Mouse (Mus musculus) lung, embryonic 15.5 days (tissue): Measurements from ENCODE around the gene Eif3g. TPM values are rescaled to one million over a fixed set of nuclear protein-coding genes. Genes with fewer than 3 reads are reported as not detected.

Experiments used
- ATAC-seq: fragments of 200-750 bp; cut with Nextera tagmentation; 2 replicates; pipeline ENCODE4 v1.8.0; 2017; ENCODE audit warnings: moderate number of reproducible peaks, borderline replicate concordance; ENCODE audit not compliant: low FRiP score, low TSS enrichment; ENCODE audit errors: extremely low read depth
- H3K27ac ChIP-seq: fragments of 300-500 bp; sonication (generic); 2 replicates; pipeline ENCODE4 v1.5.1; 2015; ENCODE audit warnings: moderate library complexity, mild to moderate bottlenecking, inconsistent platforms
- H3K27me3 ChIP-seq: fragments of 300-500 bp; sonication (generic); 2 replicates; pipeline ENCODE4 v1.6.1; 2015; ENCODE audit warnings: inconsistent platforms
- H3K36me3 ChIP-seq: fragments of 300-500 bp; sonication (generic); 2 replicates; pipeline ENCODE4 v1.6.1; 2015; ENCODE audit warnings: inconsistent platforms
- H3K4me1 ChIP-seq: fragments of 300-500 bp; sonication (generic); 2 replicates; pipeline ENCODE4 v1.6.1; 2015; ENCODE audit warnings: inconsistent platforms
- H3K4me2 ChIP-seq: fragments of 300-500 bp; sonication (generic); 2 replicates; pipeline ENCODE4 v1.6.1; 2015; ENCODE audit warnings: inconsistent platforms, mild to moderate bottlenecking, moderate library complexity
- H3K4me3 ChIP-seq: fragments of 300-500 bp; sonication (generic); 2 replicates; pipeline ENCODE4 v1.5.1; 2015; ENCODE audit warnings: mild to moderate bottlenecking, inconsistent platforms
- H3K9ac ChIP-seq: fragments of 300-500 bp; sonication (generic); 2 replicates; pipeline ENCODE4 v1.6.1; 2015; ENCODE audit warnings: inconsistent platforms
- H3K9me3 ChIP-seq: fragments of 300-500 bp; sonication (generic); 2 replicates; pipeline ENCODE4 v1.6.1; 2016; ENCODE audit warnings: inconsistent platforms
- WGBS: fragments of 180-500 bp; shearing (Covaris S2); methylation state at CpG from one replicate; pipeline ENCODE4 v1.1.7; 2015; 5-methylcytosine and 5-hydroxymethylcytosine counted together
- polyA plus RNA-seq: library from polyadenylated mRNA; unstranded; fragments of >200 nt; fragmentation: Nextera tagmentation; extraction: Ambion mirVana; gene quantifications from 2 replicates; pipeline ENCODE4 v1.2.1, GENCODE M21; 2015

Gene Eif3g
- polyA plus RNA-seq, 1 experiment from 2014 or later = 281 TPM

DNA sequence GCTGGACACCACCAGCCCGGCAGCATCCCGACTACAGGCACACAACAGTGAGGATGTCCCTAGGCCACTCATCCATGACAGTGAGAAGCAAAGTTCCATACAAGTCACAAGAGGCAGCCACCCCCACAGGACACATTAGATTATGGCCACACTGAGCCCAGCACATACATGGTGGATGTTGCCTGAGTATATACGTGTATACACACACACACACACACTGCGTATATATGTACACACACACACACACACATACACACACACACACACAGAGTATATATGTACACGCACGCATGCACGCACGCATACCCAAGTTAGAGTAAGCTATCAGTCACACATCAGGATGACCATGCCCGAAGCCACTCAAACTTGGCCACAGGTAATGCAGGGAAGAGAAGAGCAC is 3.0 kb downstream of the Eif3g start:
- Histone ChIP-seq H3K4me1 (peaks cover 13% of the 10 kb centered on the region), H3K36me3 (peaks cover 63% of the 10 kb centered on the region), H3K27ac (no peak overlapping the region), H3K9ac (no peak overlapping the region), H3K4me3 (no peak overlapping the region), H3K9me3 (no peaks in the 10 kb centered on the region), H3K4me2 (no peak overlapping the region), H3K27me3 (no peaks in the 10 kb centered on the region)
- no peak for ATAC-seq
- 93% methylated on average over 9 of the region's 9 CpGs for WGBS

DNA sequence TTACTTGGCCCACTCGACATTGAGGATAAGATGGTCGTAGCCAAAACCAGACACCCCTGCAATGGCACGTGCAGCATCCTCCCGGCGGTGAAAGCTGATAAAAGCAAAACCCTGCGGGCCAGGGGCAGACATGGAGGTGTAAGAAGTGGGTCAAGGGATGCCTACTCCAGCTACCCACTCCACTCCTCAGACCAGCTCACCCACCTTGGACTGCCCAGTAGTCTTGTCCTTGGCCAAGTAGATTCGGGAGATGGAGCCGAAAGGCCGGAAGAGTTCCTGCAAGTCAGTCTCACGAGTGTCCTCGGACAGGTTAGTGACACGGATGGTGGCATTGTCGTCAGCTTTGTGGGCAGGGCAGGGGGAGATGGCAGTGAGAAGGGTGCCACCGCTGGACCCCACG is 3.8 kb downstream of the Eif3g start:
- no peak overlapping the region for H3K4me2 ChIP-seq
- peaks cover 71% of the 10 kb centered on the region for H3K36me3 ChIP-seq
- H3K4me1 ChIP-seq = peaks cover 16% of the 10 kb centered on the region
- ATAC-seq = no peak
- no peak overlapping the region for H3K4me3 ChIP-seq
- WGBS = 83% methylated on average over 15 of the region's 15 CpGs
- no peaks in the 10 kb centered on the region for H3K9me3 ChIP-seq
- no peaks in the 10 kb centered on the region for H3K27me3 ChIP-seq
- H3K27ac ChIP-seq = no peak overlapping the region
- H3K9ac ChIP-seq = no peak overlapping the region

DNA sequence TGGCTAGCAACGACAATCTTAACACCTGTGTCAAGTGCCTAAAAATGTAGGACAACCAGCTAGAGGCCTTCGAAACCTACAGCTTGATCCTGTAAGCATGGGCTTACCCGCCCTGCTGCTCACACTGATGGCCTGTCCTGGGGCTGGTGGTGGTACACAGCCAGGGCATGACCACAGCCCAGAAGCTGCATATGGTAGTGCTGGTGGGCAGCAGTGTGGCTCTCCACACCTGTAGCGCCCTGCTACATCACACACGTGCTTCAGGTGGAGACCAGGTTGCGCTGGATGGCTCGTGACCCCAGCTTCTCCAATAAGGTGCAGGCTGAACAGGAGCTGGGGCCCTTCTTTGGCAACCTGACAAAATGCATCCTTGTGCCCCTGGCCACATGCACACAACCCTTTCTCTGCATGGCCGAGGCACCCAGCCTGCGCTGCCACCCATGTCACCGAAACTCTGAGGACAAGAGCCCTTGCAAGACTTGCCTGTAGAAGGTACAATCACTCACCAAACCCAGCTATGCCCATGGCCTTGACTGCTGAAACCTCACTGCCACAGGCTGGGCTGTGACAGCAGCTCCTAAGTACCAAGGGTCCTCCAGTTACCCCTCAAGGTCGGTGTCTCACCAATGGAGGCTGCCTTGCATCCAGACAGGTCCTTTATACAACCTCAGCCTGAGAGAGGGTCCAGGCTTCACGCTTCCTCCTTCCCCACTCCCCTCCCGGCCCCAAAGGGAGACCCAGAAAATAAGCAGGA is 4.7 kb downstream of the Eif3g start:
- no peak overlapping the region for H3K4me3 ChIP-seq
- H3K4me1 ChIP-seq = peaks cover 22% of the 10 kb centered on the region
- 77% methylated on average over 13 of the region's 13 CpGs for WGBS
- no peaks in the 10 kb centered on the region for H3K27me3 ChIP-seq
- no peaks in the 10 kb centered on the region for H3K9me3 ChIP-seq
- H3K36me3 ChIP-seq = peaks cover 76% of the 10 kb centered on the region
- H3K27ac ChIP-seq = no peak overlapping the region
- no peak overlapping the region for H3K9ac ChIP-seq
- H3K4me2 ChIP-seq = no peak overlapping the region
- ATAC-seq = no peak

DNA sequence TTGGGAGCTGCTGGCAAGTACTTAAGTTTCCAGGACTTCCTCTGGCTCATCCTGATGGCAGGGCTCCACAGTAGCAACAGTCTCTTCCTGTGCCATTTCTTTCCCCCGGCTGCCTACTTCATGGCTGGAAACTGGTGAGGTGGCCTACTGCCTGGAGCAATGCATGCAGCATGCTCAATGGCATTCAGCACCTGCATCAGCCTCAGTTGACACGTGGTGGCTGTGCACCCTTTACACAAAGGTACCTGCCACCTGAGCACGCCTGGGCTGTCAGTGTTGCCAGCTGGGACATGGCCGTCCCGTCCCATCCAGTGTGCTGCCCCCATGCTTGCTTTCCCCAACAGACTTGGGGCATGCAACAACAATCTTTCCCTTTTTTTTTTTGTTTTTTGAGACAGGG is 5.4 kb downstream of the Eif3g start:
- no peak overlapping the region for H3K27ac ChIP-seq
- ATAC-seq = no peak
- H3K9me3 ChIP-seq = no peaks in the 10 kb centered on the region
- H3K27me3 ChIP-seq = no peaks in the 10 kb centered on the region
- no peak overlapping the region for H3K4me2 ChIP-seq
- H3K36me3 ChIP-seq = peaks cover 76% of the 10 kb centered on the region
- WGBS = 53% methylated on average over 5 of the region's 5 CpGs
- no peak overlapping the region for H3K9ac ChIP-seq
- H3K4me1 ChIP-seq = peaks cover 24% of the 10 kb centered on the region
- H3K4me3 ChIP-seq = no peak overlapping the region

DNA sequence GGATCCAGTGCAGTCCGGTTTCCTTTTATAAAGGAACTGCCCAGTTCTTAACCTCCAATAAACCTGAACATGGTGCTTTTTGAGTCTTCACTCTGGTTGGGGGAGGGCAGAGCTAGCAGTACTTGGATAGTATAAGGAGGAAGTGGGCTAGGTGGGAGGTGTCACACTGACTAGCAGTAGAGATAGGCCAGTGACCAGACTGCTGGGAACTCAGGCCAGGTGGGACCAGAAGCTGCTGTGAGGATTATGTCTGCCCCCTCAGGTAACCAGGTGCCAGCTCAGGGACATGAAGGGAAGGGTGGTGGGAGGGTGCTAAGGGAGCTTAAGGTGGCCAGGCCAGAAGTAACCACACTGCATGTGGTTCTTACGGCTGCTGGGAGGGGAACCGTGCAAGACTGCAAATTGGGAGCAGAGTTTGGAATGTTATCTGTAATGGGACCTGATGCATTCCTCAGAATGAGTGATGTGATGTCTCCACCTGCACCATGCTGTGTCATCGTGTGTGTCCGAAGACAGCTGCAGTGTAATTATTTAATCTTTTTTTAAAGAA is 6.2 kb downstream of the Eif3g start:
- Histone ChIP-seq H3K9ac (no peak overlapping the region), H3K36me3 (peaks cover 73% of the 10 kb centered on the region), H3K4me1 (peaks cover 17% of the 10 kb centered on the region), H3K27ac (no peak overlapping the region), H3K4me2 (no peak overlapping the region), H3K27me3 (no peaks in the 10 kb centered on the region), H3K4me3 (no peak overlapping the region), H3K9me3 (no peaks in the 10 kb centered on the region)
- no peak for ATAC-seq
- WGBS = 58% methylated on average over 5 of the region's 5 CpGs

DNA sequence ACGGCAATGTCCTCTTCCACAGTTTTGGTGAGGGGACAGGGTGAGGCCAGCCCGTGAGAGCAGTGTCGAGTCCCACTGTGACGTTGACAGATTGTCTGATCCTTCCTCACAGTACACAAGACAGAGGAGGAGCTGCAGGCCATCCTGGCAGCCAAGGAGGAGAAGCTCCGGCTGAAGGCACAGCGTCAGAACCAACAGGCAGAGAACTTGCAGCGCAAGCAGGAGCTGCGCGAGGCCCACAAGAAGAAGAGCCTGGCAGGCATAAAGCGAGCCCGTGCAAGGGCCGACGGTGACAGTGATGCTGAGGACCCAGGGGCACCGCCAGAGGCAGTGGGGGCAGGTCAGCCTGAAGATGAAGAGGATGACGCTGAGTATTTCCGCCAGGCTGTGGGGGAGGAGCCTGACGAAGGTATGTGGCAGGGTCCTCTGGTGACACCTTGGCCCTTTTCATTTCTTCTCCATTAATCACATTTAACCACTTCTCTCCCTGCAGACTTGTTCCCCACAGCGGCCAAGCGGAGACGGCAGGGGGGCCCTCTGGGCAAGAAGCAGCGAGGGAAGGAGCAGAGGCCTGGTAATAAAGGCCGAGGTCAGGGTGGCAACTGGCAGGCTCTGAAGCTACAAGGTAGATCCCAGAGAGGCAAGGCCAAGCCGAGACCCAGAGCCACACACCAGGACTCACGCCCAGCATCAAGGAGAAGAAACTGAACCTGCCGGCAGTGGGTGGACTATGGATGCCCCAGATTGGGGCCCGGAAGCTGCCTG is 6.9 kb downstream of the Eif3g start:
- peaks cover 72% of the 10 kb centered on the region for H3K36me3 ChIP-seq
- WGBS = 61% methylated on average over 26 of the region's 26 CpGs
- H3K9me3 ChIP-seq = no peaks in the 10 kb centered on the region
- no peaks in the 10 kb centered on the region for H3K27me3 ChIP-seq
- H3K4me2 ChIP-seq = no peak overlapping the region
- ATAC-seq = no peak
- H3K9ac ChIP-seq = no peak overlapping the region
- peaks cover 11% of the 10 kb centered on the region for H3K4me1 ChIP-seq
- no peak overlapping the region for H3K27ac ChIP-seq
- H3K4me3 ChIP-seq = no peak overlapping the region

DNA sequence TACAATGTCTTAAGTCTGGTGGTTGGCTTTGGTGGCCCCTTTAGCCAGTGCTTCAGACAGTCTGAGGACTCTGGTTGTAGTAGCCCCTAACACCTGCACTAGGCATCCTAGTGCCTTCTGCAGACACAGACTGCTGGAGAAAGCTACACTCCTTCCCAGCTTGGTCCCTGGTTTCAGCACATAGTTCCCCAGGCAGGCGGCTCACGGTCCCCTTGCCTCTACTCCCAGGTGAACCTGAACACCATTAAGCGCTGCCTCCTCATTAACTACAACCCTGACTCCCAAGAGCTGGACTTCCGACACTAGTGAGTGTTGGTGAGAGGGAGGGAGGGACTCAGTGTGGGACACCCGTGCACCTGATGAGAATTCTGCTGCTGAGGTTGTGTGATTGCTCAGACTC is 8.0 kb downstream of the Eif3g start:
- H3K9ac ChIP-seq = no peak overlapping the region
- H3K4me2 ChIP-seq = no peak overlapping the region
- ATAC-seq = no peak
- no peaks in the 10 kb centered on the region for H3K9me3 ChIP-seq
- 90% methylated on average over 5 of the region's 5 CpGs for WGBS
- peaks cover 63% of the 10 kb centered on the region for H3K36me3 ChIP-seq
- H3K27me3 ChIP-seq = no peaks in the 10 kb centered on the region
- H3K4me1 ChIP-seq = peaks cover 11% of the 10 kb centered on the region
- H3K27ac ChIP-seq = no peak overlapping the region
- no peak overlapping the region for H3K4me3 ChIP-seq

DNA sequence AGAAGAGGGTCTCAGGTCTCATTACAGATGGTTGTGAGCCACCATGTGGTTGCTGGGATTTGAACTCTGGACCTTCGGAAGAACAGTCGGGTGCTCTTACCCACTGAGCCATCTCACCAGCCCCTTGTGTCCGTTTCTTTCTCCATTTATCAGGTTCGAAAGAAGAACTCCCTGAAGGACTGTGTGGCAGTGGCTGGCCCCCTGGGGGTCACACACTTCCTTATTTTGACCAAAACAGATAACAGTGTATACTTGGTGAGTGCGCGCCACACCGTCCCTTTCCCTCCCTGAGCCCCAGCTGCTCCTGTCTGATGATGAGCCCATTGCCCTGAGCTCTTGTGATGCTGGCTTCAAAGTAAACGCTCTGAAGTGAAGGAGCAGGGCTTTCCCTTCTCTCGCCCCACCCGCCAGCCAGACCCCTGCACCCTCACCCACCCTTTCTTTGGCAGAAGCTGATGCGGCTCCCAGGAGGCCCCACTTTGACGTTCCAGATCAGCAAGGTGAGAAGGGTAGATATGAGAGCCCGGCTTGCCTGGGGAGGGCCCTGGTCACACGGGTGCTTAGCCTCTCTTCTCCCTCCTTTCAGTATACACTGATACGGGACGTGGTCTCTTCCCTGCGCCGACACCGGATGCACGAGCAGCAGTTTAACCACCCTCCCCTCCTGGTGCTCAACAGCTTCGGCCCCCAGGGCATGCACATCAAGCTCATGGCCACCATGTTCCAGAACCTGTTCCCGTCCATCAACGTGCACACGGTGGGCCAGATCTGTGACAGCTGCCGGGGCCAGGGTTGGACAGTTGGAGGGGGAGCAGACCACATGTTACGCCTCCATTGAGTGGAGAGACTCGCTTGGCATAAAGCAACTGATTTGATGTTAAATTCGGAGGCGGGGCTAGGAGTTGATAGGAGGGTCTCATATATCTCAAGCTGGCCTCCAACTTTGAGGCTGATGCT is 9.0 kb downstream of the Eif3g start:
- Histone ChIP-seq H3K9me3 (no peaks in the 10 kb centered on the region), H3K27me3 (no peaks in the 10 kb centered on the region), H3K9ac (peak overlapping the region; percentile 16; the same call in 1 of the 2 replicates), H3K36me3 (peaks cover 53% of the 10 kb centered on the region), H3K27ac (no peak overlapping the region), H3K4me3 (peak overlapping the region; percentile 82), H3K4me2 (peak overlapping the region; percentile 73), H3K4me1 (peaks cover 11% of the 10 kb centered on the region)
- 74% methylated on average over 29 of the region's 29 CpGs for WGBS
- ATAC-seq = no peak

DNA sequence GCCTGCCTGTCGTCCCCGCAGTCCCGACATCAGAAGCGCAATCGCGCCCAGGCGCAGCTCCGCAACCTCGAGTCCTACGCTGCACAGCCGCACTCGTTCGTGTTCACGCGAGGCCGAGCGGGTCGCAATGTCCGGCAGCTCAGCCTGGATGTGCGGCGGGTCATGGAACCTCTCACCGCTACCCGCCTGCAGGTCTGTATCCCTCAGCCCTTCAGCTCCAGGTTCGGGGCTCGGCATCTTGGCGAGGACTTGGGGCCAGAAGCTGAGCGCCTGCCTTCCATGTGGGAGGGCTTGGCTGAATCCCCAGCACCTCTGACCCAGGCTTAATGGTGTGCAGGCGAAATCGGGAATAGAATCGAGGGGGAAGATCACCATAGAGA is 10.0 kb downstream of the Eif3g start:
- H3K27me3 ChIP-seq = no peaks in the 10 kb centered on the region
- WGBS = under 1% methylated on average over 30 of the region's 30 CpGs
- H3K4me3 ChIP-seq = peak overlapping the region; percentile 82
- H3K4me1 ChIP-seq = peaks cover 11% of the 10 kb centered on the region
- peak overlapping the region; percentile 73 for H3K4me2 ChIP-seq
- H3K9ac ChIP-seq = peak overlapping the region; percentile 89
- peak overlapping the region; percentile 92 for H3K27ac ChIP-seq
- no peaks in the 10 kb centered on the region for H3K9me3 ChIP-seq
- H3K36me3 ChIP-seq = peaks cover 42% of the 10 kb centered on the region
- ATAC-seq = peak; percentile 37

DNA sequence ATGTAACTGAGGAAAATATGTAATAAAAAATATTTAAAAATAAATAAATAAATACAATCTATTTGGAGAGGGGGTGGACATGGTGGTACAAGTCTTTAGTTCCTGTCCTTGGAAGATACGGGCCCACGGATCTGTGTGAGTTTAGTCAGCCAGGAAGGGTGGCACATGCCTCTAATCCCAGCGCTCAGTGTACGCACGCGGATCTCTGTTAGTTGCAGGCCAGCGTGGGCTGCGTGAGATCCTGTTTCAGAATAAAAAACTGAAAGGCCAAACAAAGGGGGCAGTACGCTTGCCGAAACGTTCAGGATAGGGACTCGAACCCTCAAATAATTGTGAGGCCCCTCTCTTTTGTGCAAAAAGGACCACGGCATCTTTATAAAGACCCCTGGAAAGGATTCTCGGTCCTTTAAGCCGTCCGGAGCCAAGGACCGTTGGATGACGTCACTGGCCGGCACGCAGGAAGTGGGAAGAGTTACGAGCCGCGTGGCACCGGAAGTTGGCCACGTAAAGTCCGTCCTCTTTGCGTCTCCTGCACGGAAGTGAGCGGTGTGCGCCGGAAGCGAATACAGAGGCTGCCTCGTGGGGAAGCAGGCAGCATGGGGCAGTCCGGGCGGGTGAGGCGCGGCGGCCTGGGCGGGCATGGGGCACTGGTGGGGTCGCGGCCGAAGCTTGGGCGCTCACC is 10.6 kb downstream of the Eif3g start, which contains the start of gene Ppan:
TSS of gene Ppan (plus strand) at position 472 of the 682 bp plus-strand sequence.
- under 1% methylated on average over 43 of the region's 43 CpGs for WGBS
- Histone ChIP-seq H3K27me3 (no peaks in the 10 kb centered on the region), H3K36me3 (peaks cover 37% of the 10 kb centered on the region), H3K4me2 (peak within 1 kb of the TSS; percentile 73), H3K4me3 (peak within 1 kb of the TSS; percentile 82), H3K27ac (peak within 1 kb of the TSS; percentile 92), H3K9me3 (no peaks in the 10 kb centered on the region), H3K4me1 (peaks cover 11% of the 10 kb centered on the region), H3K9ac (peak within 1 kb of the TSS; percentile 89)
- peak; percentile 96 for ATAC-seq

DNA sequence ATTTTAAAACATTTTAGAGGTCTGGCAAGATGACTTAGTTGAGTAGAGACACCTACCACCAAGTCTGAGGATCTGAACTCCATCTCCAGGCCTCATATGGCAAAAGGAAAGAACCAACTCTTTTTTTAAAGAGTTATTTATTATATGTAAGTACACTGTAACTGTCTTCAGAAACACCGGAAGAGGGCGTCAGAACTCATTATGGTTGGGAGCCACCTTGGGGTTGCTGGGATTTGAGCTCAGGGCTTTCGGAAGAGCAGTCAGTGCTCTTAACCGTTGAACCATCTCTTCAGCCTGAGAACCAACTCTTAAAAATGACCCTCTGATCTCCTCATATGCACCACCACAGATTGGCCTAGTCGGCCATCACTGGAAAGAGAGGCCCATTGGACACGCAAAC is 11.2 kb downstream of the Eif3g start:
- peak overlapping the region; percentile 92 for H3K27ac ChIP-seq
- H3K9me3 ChIP-seq = no peaks in the 10 kb centered on the region
- H3K4me3 ChIP-seq = no peak overlapping the region
- H3K27me3 ChIP-seq = no peaks in the 10 kb centered on the region
- no peak overlapping the region for H3K9ac ChIP-seq
- 87% methylated on average over 6 of the region's 6 CpGs for WGBS
- peaks cover 30% of the 10 kb centered on the region for H3K36me3 ChIP-seq
- ATAC-seq = no peak
- H3K4me2 ChIP-seq = peak overlapping the region; percentile 73
- H3K4me1 ChIP-seq = peaks cover 11% of the 10 kb centered on the region
